Mouse (Mus musculus) MEL (cell line): ENCODE data around the gene Pqlc2.

Experiments
- CTCF ChIP-seq, 3 experiments: IDR thresholded peaks in 2 of 3; conservative IDR thresholded peaks in 1 of 3; 2 replicates each; pipeline ENCODE4 v1.5.1; 2011 to 2012; ENCODE audit warnings: low read length in 3 of 3, low read depth in 2 of 3, mild to moderate bottlenecking in 2 of 3, improper control_type of control experiment in 1 of 3, inconsistent platforms in 1 of 3, mixed read lengths in 1 of 3, moderate library complexity in 1 of 3; ENCODE audit not compliant: control insufficient read depth in 1 of 3, insufficient read depth in 1 of 3, poor library complexity in 1 of 3, severe bottlenecking in 1 of 3
- MEF2A ChIP-seq: IDR thresholded peaks from 2 replicates; pipeline ENCODE4 v1.6.1; 2014; ENCODE audit warnings: low read depth, mild to moderate bottlenecking, inconsistent platforms, low read length, improper control_type of control experiment; ENCODE audit not compliant: poor library complexity, insufficient replicate concordance, severe bottlenecking; ENCODE audit errors: extremely low read depth
- POLR2AphosphoS5 ChIP-seq: IDR thresholded peaks from 2 replicates; pipeline ENCODE4 v1.6.1; 2012; ENCODE audit warnings: low read depth, borderline replicate concordance, mild to moderate bottlenecking, inconsistent platforms, low read length, moderate library complexity, mixed read lengths
- ZC3H11A ChIP-seq: IDR thresholded peaks from 2 replicates; pipeline ENCODE4 v1.6.1; 2012; ENCODE audit warnings: low read depth, mild to moderate bottlenecking, inconsistent platforms, low read length, improper control_type of control experiment
- ZMIZ1 ChIP-seq: IDR thresholded peaks from 2 replicates; pipeline ENCODE4 v1.6.1; 2012; ENCODE audit warnings: low read depth, mild to moderate bottlenecking, inconsistent platforms, low read length, improper control_type of control experiment, moderate library complexity

GRCm38 (mm10) chr4:139330605-139331004 is 20.1 kb upstream of the Pqlc2 start:
- TF ChIP-seq CTCF (IDR thresholded peaks at IDR 0.05 in 2 of 3, conservative IDR thresholded peaks at IDR 0.05 in 1 of 3; ENCODE audit: control insufficient read depth in 1 of 3, insufficient read depth in 1 of 3, low read depth in 2 of 3, low read length in 3 of 3, poor library complexity in 1 of 3, severe bottlenecking in 1 of 3) (peak; percentile 8 to 55 (median 38); a peak in 3 of 6 replicates), MEF2A (no peak), POLR2AphosphoS5 (no peak), ZC3H11A (0 out of 2 replicates have a peak, but pooled peaks have one; percentile 13), ZMIZ1 (no peak)
